Mouse (Mus musculus) embryonic facial prominence, embryonic 11.5 days (tissue): ENCODE measurements at regions not wholly inside any gene's neighbourhood (a gene's known extent, or its start where the extent isn't known, plus 50 kb on each side); places are given as distances from the start of the nearest gene placed in this dataset.

ENCODE experiments used
- ATAC-seq: fragments of 200-750 bp; cut with Nextera tagmentation; replicated peaks from 2 replicates; pipeline ENCODE4 v1.8.0; 2017; ENCODE audit warnings: low read depth; ENCODE audit not compliant: insufficient number of reproducible peaks, low FRiP score, low TSS enrichment
- DNase-seq: peaks from one replicate; pipeline ENCODE4 v3.0.0-alpha.2; 2015; ENCODE audit warnings: low spot score
- H3K27ac ChIP-seq: fragments of 300-500 bp; sonication (generic); replicated peaks from 2 replicates; pipeline ENCODE4 v1.5.1; 2014; ENCODE audit warnings: mild to moderate bottlenecking, low read depth, low read length, control low read depth
- H3K27me3 ChIP-seq: fragments of 300-500 bp; sonication (generic); 2 replicates; pipeline ENCODE4 v1.6.1; 2014; ENCODE audit warnings: mild to moderate bottlenecking, low read length, moderate library complexity, mixed read lengths; ENCODE audit not compliant: control insufficient read depth, insufficient read depth
- H3K36me3 ChIP-seq: fragments of 300-500 bp; sonication (generic); replicated peaks from 2 replicates; pipeline ENCODE4 v1.6.1; 2014; ENCODE audit warnings: low read depth, mild to moderate bottlenecking, low read length, moderate library complexity, mixed read lengths; ENCODE audit not compliant: control insufficient read depth, insufficient read depth
- H3K4me1 ChIP-seq: fragments of 300-500 bp; sonication (generic); 2 replicates; pipeline ENCODE4 v1.6.1; 2014; ENCODE audit warnings: low read length, mixed read lengths; ENCODE audit not compliant: control insufficient read depth, insufficient read depth
- H3K4me2 ChIP-seq: fragments of 300-500 bp; sonication (generic); 2 replicates; pipeline ENCODE4 v1.6.1; 2014; ENCODE audit warnings: low read depth, mild to moderate bottlenecking, control low read depth, low read length, moderate library complexity
- H3K4me3 ChIP-seq: fragments of 300-500 bp; sonication (generic); 2 replicates; pipeline ENCODE4 v1.5.1; 2014; ENCODE audit warnings: low read depth, low read length, control low read depth
- H3K9ac ChIP-seq: fragments of 300-500 bp; sonication (generic); replicated peaks from 2 replicates; pipeline ENCODE4 v1.6.1; 2014; ENCODE audit warnings: mild to moderate bottlenecking, control low read depth, low read length
- H3K9me3 ChIP-seq: fragments of 300-500 bp; sonication (generic); replicated peaks from 2 replicates; pipeline ENCODE4 v1.6.1; 2016; ENCODE audit warnings: mild to moderate bottlenecking, low read length, inconsistent platforms, mixed read lengths; ENCODE audit not compliant: control insufficient read depth
- WGBS: fragments of 180-500 bp; shearing (Covaris S2); extraction: QIAGEN DNeasy Blood & Tissue Kit; methylation state at CpG from one replicate; pipeline ENCODE4 v1.1.7; 2014; 5-methylcytosine and 5-hydroxymethylcytosine counted together

- no peak overlapping the region for H3K4me2 ChIP-seq
- peak; percentile 1 for DNase-seq
- no peaks in the 10 kb centered on the region for H3K27me3 ChIP-seq
- no peaks in the 10 kb centered on the region for H3K36me3 ChIP-seq
- no peak for ATAC-seq
- WGBS = 77% methylated on average over 3 of the region's 3 CpGs
- H3K9me3 ChIP-seq = no peaks in the 10 kb centered on the region
- no peak overlapping the region for H3K27ac ChIP-seq
- no peak overlapping the region for H3K4me3 ChIP-seq
- H3K4me1 ChIP-seq = no peaks in the 10 kb centered on the region
- no peak overlapping the region for H3K9ac ChIP-seq
Measured at GRCm38 (mm10) chr5:40294868-40295693, 539.8 kb upstream of the Hs3st1 start.

- Histone ChIP-seq H3K4me1 (no peaks in the 10 kb centered on the region), H3K36me3 (no peaks in the 10 kb centered on the region), H3K9me3 (no peaks in the 10 kb centered on the region), H3K4me2 (no peak overlapping the region), H3K4me3 (no peak overlapping the region), H3K27me3 (no peaks in the 10 kb centered on the region), H3K27ac (no peak overlapping the region), H3K9ac (no peak overlapping the region)
- DNase-seq = peak; percentile 10
- WGBS = 50% methylated on average over 2 of the region's 2 CpGs
- no peak for ATAC-seq
Measured at GRCm38 (mm10) chr5:40282330-40282729, 527.1 kb upstream of the Hs3st1 start.

- Histone ChIP-seq H3K4me3 (no peak overlapping the region), H3K27me3 (no peaks in the 10 kb centered on the region), H3K36me3 (no peaks in the 10 kb centered on the region), H3K27ac (no peak overlapping the region), H3K9ac (no peak overlapping the region), H3K4me1 (no peaks in the 10 kb centered on the region), H3K9me3 (no peaks in the 10 kb centered on the region), H3K4me2 (no peak overlapping the region)
- DNase-seq = no peak
- WGBS = 66% methylated on average over 3 of the region's 3 CpGs
- no peak for ATAC-seq
Measured at GRCm38 (mm10) chr5:40246664-40247063, 491.4 kb upstream of the Hs3st1 start.
